ENCODE assay signal across 29 mouse cellular contexts in the genomic region with DNA sequence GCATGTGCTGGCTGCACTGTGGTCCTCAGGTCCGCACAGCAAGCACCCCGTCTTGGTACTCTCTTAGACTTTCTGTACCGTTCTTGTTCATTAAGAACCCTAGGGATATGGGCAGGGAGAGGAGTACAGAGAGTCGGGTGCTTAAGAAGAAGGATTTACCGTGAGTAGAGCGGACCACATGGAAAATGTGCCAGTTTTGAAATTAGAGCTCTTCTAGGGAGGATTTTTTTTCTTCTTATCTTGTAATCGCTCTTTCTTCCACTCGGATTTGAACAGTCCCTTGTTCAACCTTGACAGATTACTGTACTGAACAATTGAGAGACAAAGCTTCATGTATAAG. TPM values are rescaled to one million over a fixed set of nuclear protein-coding genes. Genes with fewer than 3 reads are reported as not detected.
DNase-seq lines count a peak whose midpoint lies in the region; ATAC-seq and TF ChIP-seq lines count a peak whose summit lies in the region.
"Had no signal": no experiment of that assay in that cellular context is flagged by ENCODE, and none has a peak within 500 bp of the region (broad histone marks: within the 10 kb centered on the region; RNA-seq: fewer than 3 reads in every experiment).

No protein-coding gene starts in this region.

- H3K36me3 ChIP-seq in liver, embryonic 12.5 days = no peaks in the 10 kb centered on the region
- H3K36me3 ChIP-seq in testis, adult 2 months (ENCODE audit: control insufficient read depth, insufficient read depth, low read length) = no peaks in the 10 kb centered on the region
- no peaks in the 10 kb centered on the region for H3K36me3 ChIP-seq in liver, postnatal 0 days (replicated peaks; ENCODE audit: insufficient read depth, low read length)
- H3K36me3 ChIP-seq: embryonic facial prominence, embryonic 10.5 days; embryonic facial prominence, embryonic 13.5 days; heart, embryonic 12.5 days; heart, embryonic 15.5 days had no signal

- H3K4me1 ChIP-seq in liver, embryonic 12.5 days = peaks cover 33% of the 10 kb centered on the region
- H3K4me1 ChIP-seq in testis, adult 2 months (ENCODE audit: control insufficient read depth, insufficient read depth, low read length) = peaks cover 15% of the 10 kb centered on the region
- peaks cover 1% of the 10 kb centered on the region; the same call in 1 of the 2 replicates for H3K4me1 ChIP-seq in bone marrow, adult 2 months (ENCODE audit: control insufficient read depth, insufficient read depth, low read length)
- H3K4me1 ChIP-seq in liver, postnatal 0 days (ENCODE audit: insufficient read depth) = peaks cover 21% of the 10 kb centered on the region

- no peak for DNase-seq in liver
- no peak for DNase-seq in testis, postnatal 10 days (ENCODE audit: low spot score)
- DNase-seq in liver, postnatal 0 days = no peak
- DNase-seq in yolk sac, embryonic 10.5 days (ENCODE audit: low spot score) = no peak
- no peak for DNase-seq in cerebellum, adult 8-10 months
- DNase-seq: adrenal gland, postnatal 10 days; adrenal gland, postnatal 36 days; cerebellum, adult 11 months; cerebellum, adult 2 months; cerebellum, postnatal 10 days; cerebellum, postnatal 36 days; embryo, embryonic 11 days; forebrain, postnatal 0 days; gastrocnemius, adult 2 months; gastrocnemius, postnatal 14 days; heart, postnatal 10 days; heart, postnatal 36 days had no signal

- 81% methylated on average over 8 of the region's 8 CpGs for WGBS in liver, embryonic 12.5 days (ENCODE audit: insufficient replicate concordance)
- 89% methylated on average over 8 of the region's 8 CpGs for WGBS in bone marrow, adult 2 months
- 83% methylated on average over 8 of the region's 8 CpGs for WGBS in liver, postnatal 0 days (ENCODE audit: insufficient replicate concordance)

- TF ChIP-seq POLR2A in testis, adult 2 months (IDR thresholded peaks at IDR 0.05; ENCODE audit: control insufficient read depth, low read depth, low read length) = no peak
- no peak for TF ChIP-seq POLR2A in bone marrow, adult 2 months (IDR thresholded peaks at IDR 0.05; ENCODE audit: borderline replicate concordance, control insufficient read depth, low read depth, low read length)

- TF ChIP-seq CTCF in testis, adult 2 months (IDR thresholded peaks at IDR 0.05; ENCODE audit: control insufficient read depth, insufficient read depth, insufficient replicate concordance, low read depth, low read length) = no peak
- no peak for TF ChIP-seq CTCF in bone marrow, adult 2 months (IDR thresholded peaks at IDR 0.05; ENCODE audit: control insufficient read depth, insufficient read depth, low read length)
- no peak for TF ChIP-seq CTCF in liver, postnatal 0 days (IDR thresholded peaks at IDR 0.05; ENCODE audit: low read depth)

- H3K4me2 ChIP-seq in liver, embryonic 12.5 days = peak overlapping the region; percentile 31; the same call in 1 of the 2 replicates
- peak overlapping the region; percentile 48 for H3K4me2 ChIP-seq in liver, postnatal 0 days (ENCODE audit: low read depth, low read length)
- H3K4me2 ChIP-seq: embryonic facial prominence, embryonic 13.5 days; heart, embryonic 12.5 days; heart, embryonic 15.5 days; hindbrain, embryonic 14.5 days had no signal

- TF ChIP-seq EP300 in liver, postnatal 0 days (IDR thresholded peaks at IDR 0.05; ENCODE audit: low read depth) = no peak

- H3K27me3 ChIP-seq in liver, embryonic 12.5 days (replicated peaks) = no peaks in the 10 kb centered on the region
- no peaks in the 10 kb centered on the region for H3K27me3 ChIP-seq in testis, adult 2 months (ENCODE audit: control insufficient read depth, insufficient read depth, low read length)
- no peaks in the 10 kb centered on the region for H3K27me3 ChIP-seq in liver, postnatal 0 days (ENCODE audit: insufficient read depth, low read length)
- H3K27me3 ChIP-seq: CH12.LX; embryonic facial prominence, embryonic 13.5 days; heart, embryonic 12.5 days; heart, embryonic 15.5 days had no signal

- no peak overlapping the region for H3K4me3 ChIP-seq in liver, embryonic 12.5 days
- peak overlapping the region; percentile 29; the same call in 1 of the 2 replicates for H3K4me3 ChIP-seq in testis, adult 2 months (ENCODE audit: control insufficient read depth, low read depth, low read length)
- peak overlapping the region; percentile 1 for H3K4me3 ChIP-seq in bone marrow, adult 2 months (replicated peaks; ENCODE audit: control insufficient read depth, low read depth, low read length)
- H3K4me3 ChIP-seq in liver, postnatal 0 days (ENCODE audit: low read depth, low read length) = no peak overlapping the region
- H3K4me3 ChIP-seq: embryonic facial prominence, embryonic 10.5 days; embryonic facial prominence, embryonic 13.5 days; gastrocnemius, adult 2 months; heart, embryonic 12.5 days; heart, embryonic 15.5 days had no signal

- no peak for ATAC-seq in liver, embryonic 12.5 days
- ATAC-seq in liver, postnatal 0 days = no peak
- ATAC-seq: forebrain, embryonic 14.5 days; forebrain, postnatal 0 days; hindbrain, postnatal 0 days; inflammation-experienced regulatory T-cells, adult 6 months had no signal

- no peak overlapping the region for H3K27ac ChIP-seq in liver, embryonic 12.5 days
- H3K27ac ChIP-seq in testis, adult 2 months (ENCODE audit: control insufficient read depth, insufficient read depth, low read depth, low read length) = no peak overlapping the region
- peak overlapping the region; percentile 8 for H3K27ac ChIP-seq in bone marrow, adult 2 months (ENCODE audit: control insufficient read depth, insufficient read depth, low read depth, low read length, poor library complexity)
- H3K27ac ChIP-seq in liver, postnatal 0 days (ENCODE audit: low read depth) = peak overlapping the region; percentile 26; the same call in 1 of the 2 replicates
- H3K27ac ChIP-seq: embryonic facial prominence, embryonic 10.5 days; embryonic facial prominence, embryonic 13.5 days; gastrocnemius, adult 2 months; heart, embryonic 15.5 days; hindbrain, embryonic 14.5 days; hindbrain, postnatal 0 days had no signal

- no peak overlapping the region for H3K9ac ChIP-seq in liver, embryonic 12.5 days
- no peak overlapping the region for H3K9ac ChIP-seq in liver, postnatal 0 days (replicated peaks)
- H3K9ac ChIP-seq: embryonic facial prominence, embryonic 13.5 days; forebrain, postnatal 0 days; heart, embryonic 12.5 days; heart, embryonic 15.5 days; hindbrain, embryonic 14.5 days had no signal

- no peaks in the 10 kb centered on the region for H3K9me3 ChIP-seq in liver, embryonic 12.5 days (replicated peaks)
- H3K9me3 ChIP-seq in liver, postnatal 0 days (ENCODE audit: low read length) = no peaks in the 10 kb centered on the region
- H3K9me3 ChIP-seq: embryonic facial prominence, embryonic 10.5 days; embryonic facial prominence, embryonic 13.5 days; heart, embryonic 12.5 days; heart, embryonic 15.5 days had no signal

RNA-seq across cellular contexts. Expression of gene Usp15, which starts 3.5 kb away (rescaled TPM):
- 114 and 115 TPM in 2 replicates for polyA plus RNA-seq in liver, embryonic 12.5 days (2016; fragmentation: Nextera tagmentation; extraction: Ambion mirVana)
- polyA plus RNA-seq in testis, adult 2 months (2012; rRNA removed) = 106 and 138 TPM in 2 replicates
- polyA plus RNA-seq in bone marrow, adult 2 months (2011; ENCODE audit: insufficient read depth, insufficient read length, low replicate concordance, missing spikeins) = 110 and 125 TPM in 2 replicates
- polyA plus RNA-seq in liver, postnatal 0 days (2015; fragmentation: Nextera tagmentation; extraction: Ambion mirVana) = 59.3 and 59.9 TPM in 2 replicates

Comparison
In these comparisons a context has a peak if more than half of its experiments do, and no peak if none do; other contexts are left out.
1. H3K27ac ChIP-seq: peak in bone marrow, adult 2 months (single experiment) and liver, postnatal 0 days (single experiment); none in liver, embryonic 12.5 days (single experiment) and testis, adult 2 months (single experiment).
2. H3K4me3 ChIP-seq: peak in testis, adult 2 months (single experiment) and bone marrow, adult 2 months (single experiment); none in liver, embryonic 12.5 days (single experiment) and liver, postnatal 0 days (single experiment).